Mouse (Mus musculus) CH12.LX (cell line): Measurements from ENCODE around the gene Tmem119.
A peak's percentile ranks its signal among the peaks of the same experiment; 100 is the strongest.

Source experiments
- CTCF ChIP-seq, 2 experiments: IDR thresholded peaks in 1 of 2; conservative IDR thresholded peaks in 1 of 2; 2 replicates each; pipeline ENCODE4 v1.5.1; 2011 to 2012; ENCODE audit warnings: low read depth in 2 of 2, low read length in 2 of 2, improper control_type of control experiment in 1 of 2, inconsistent platforms in 1 of 2, mild to moderate bottlenecking in 1 of 2, moderate library complexity in 1 of 2
- EP300 ChIP-seq: IDR thresholded peaks from 2 replicates; pipeline ENCODE4 v1.6.1; 2011; ENCODE audit warnings: low read length, improper control_type of control experiment
- MXI1 ChIP-seq: IDR thresholded peaks from 2 replicates; pipeline ENCODE4 v1.6.1; 2011; ENCODE audit warnings: mild to moderate bottlenecking, low read depth, low read length, improper control_type of control experiment
- NRF1 ChIP-seq: IDR thresholded peaks from 2 replicates; pipeline ENCODE4 v1.6.1; 2014; ENCODE audit warnings: low read depth, mild to moderate bottlenecking, inconsistent platforms, low read length, improper control_type of control experiment, moderate library complexity
- POLR2A ChIP-seq: IDR thresholded peaks from 2 replicates; pipeline ENCODE4 v1.6.1; 2011; ENCODE audit warnings: low read depth, mild to moderate bottlenecking, improper control_type of control experiment, low read length
- RCOR1 ChIP-seq: conservative IDR thresholded peaks from 2 replicates; pipeline ENCODE4 v1.6.1; 2012; ENCODE audit warnings: low read depth, mild to moderate bottlenecking, inconsistent platforms, low read length, improper control_type of control experiment

GRCm38 (mm10) chr5:113813608-113814007 lies 13.3 kb upstream of the Tmem119 start:
- TF ChIP-seq NRF1 (no peak), MXI1 (no peak), EP300 (no peak), POLR2A (no peak), RCOR1 (no peak), CTCF (conservative IDR thresholded peaks at IDR 0.05 in 1 of 2, IDR thresholded peaks at IDR 0.05 in 1 of 2; ENCODE audit: low read depth in 2 of 2, low read length in 2 of 2) (peak; percentile 46 to 64)
